8 mouse cellular contexts compared by ENCODE assay signal in genomic region chrX:33416321-33416720, GRCm38 (mm10).
DNase-seq lines count a peak whose midpoint lies in the region; ATAC-seq and TF ChIP-seq lines count a peak whose summit lies in the region.
"Not testable (repeated sequence)": the region's sequence is repeated elsewhere in the genome, so short reads cannot be mapped to it uniquely, and the experiment has no call there.

No protein-coding gene starts in this region.

- WGBS in intestine, postnatal 0 days: 85% methylated on average over 8 of the region's 8 CpGs
- 70% methylated on average over 8 of the region's 8 CpGs for WGBS in liver, embryonic 13.5 days (ENCODE audit: insufficient replicate concordance)

- TF ChIP-seq CTCF in intestine, postnatal 0 days (IDR thresholded peaks at IDR 0.05; ENCODE audit: low read depth): not testable (repeated sequence)

- H3K27ac ChIP-seq in intestine, postnatal 0 days (ENCODE audit: low read depth, low read length); liver, embryonic 13.5 days: not testable (repeated sequence)

- not testable (repeated sequence) for H3K9me3 ChIP-seq in intestine, postnatal 0 days (ENCODE audit: control insufficient read depth); liver, embryonic 13.5 days (replicated peaks)

- ATAC-seq in intestine, postnatal 0 days: peak; percentile 97
- ATAC-seq in liver, embryonic 13.5 days (ENCODE audit: low read depth): peak; percentile 83

- intact Hi-C loops in gastrocnemius, postnatal 14 days (cut with DNase I; ENCODE audit: low total_unique reads): not testable (repeated sequence)

- H3K4me1 ChIP-seq in intestine, postnatal 0 days (replicated peaks; ENCODE audit: control insufficient read depth, insufficient read depth, low read length); liver, embryonic 13.5 days (replicated peaks): not testable (repeated sequence)

- not testable (repeated sequence) for H3K9ac ChIP-seq in intestine, postnatal 0 days (ENCODE audit: low read depth, low read length); liver, embryonic 13.5 days

- H3K4me2 ChIP-seq in intestine, postnatal 0 days (replicated peaks; ENCODE audit: low read depth); liver, embryonic 13.5 days: not testable (repeated sequence)

- H3K4me3 ChIP-seq in intestine, postnatal 0 days (ENCODE audit: low read depth, low read length); liver, embryonic 13.5 days (replicated peaks): not testable (repeated sequence)

- not testable (repeated sequence) for H3K36me3 ChIP-seq in intestine, postnatal 0 days (ENCODE audit: control insufficient read depth, insufficient read depth); liver, embryonic 13.5 days

- H3K27me3 ChIP-seq in intestine, postnatal 0 days (replicated peaks; ENCODE audit: control insufficient read depth, insufficient read depth, low read length); liver, embryonic 13.5 days: not testable (repeated sequence)

- DNase-seq in 3T3-L1 (ENCODE audit: low read depth, low spot score): peak; percentile 57
- DNase-seq in adrenal gland, adult 18-20 months (ENCODE audit: low spot score in 2 of 2): peak; percentile 23 to 46
- peak; percentile 5 to 14 for DNase-seq in cerebellum, postnatal 4 days (ENCODE audit: low spot score in 2 of 2)
- DNase-seq in gastrocnemius, postnatal 14 days: peak; percentile 26
- not testable (repeated sequence) for DNase-seq in liver, embryonic 13.5 days
- DNase-seq in naive thymus-derived CD4-positive, alpha-beta T cell, adult 2 months (ENCODE audit: low read depth): peak; percentile 69
- peak; percentile 2 for DNase-seq in testis, postnatal 14 days (ENCODE audit: low spot score)
